Mouse (Mus musculus) gastrocnemius, postnatal 14 days (tissue): ENCODE results near the gene Apopt1. TPM values are rescaled to one million over a fixed set of nuclear protein-coding genes. Genes with fewer than 3 reads are reported as not detected.
A peak's percentile ranks its signal among the peaks of the same experiment; 100 is the strongest.

Experiments used
- DNase-seq: peaks from one replicate; pipeline ENCODE4 v3.0.0; 2021; ENCODE audit warnings: mixed read lengths
- intact Hi-C: fragments of 180-260 bp; cut with DNase I; formaldehyde crosslinking; loops from one replicate; pipeline ENCODE4 v1.15.1; 2025; ENCODE audit warnings: low total_unique reads
- long read RNA-seq, 2 experiments: library from polyadenylated mRNA; stranded (forward); transcript quantifications; one replicate each; pipeline ENCODE4 v2.0.0; 2021
- total RNA-seq, 2 experiments: library from RNA; stranded (reverse); gene quantifications; 2 replicates each; pipeline ENCODE4 v1.2.3; 2021

Gene Apopt1
- total RNA-seq = 10 to 100 TPM; 34.2 to 35.6 TPM
- long read RNA-seq, experiment 1, transcript Apopt1-201 (5 exons, 1,065 nt) = major isoform, 53 of 58 reads
- long read RNA-seq, experiment 1, partial matches to known transcripts = 3 of 58 reads
- long read RNA-seq, experiment 1, other reads (novel, unspliced or antisense) = 1 of 58 reads
- long read RNA-seq, experiment 2, transcript Apopt1-201 (5 exons, 1,065 nt) = major isoform, 44 of 50 reads
- long read RNA-seq, experiment 2, partial matches to known transcripts = 0 of 50 reads
- long read RNA-seq, experiment 2, other reads (novel, unspliced or antisense) = 5 of 50 reads

DNA sequence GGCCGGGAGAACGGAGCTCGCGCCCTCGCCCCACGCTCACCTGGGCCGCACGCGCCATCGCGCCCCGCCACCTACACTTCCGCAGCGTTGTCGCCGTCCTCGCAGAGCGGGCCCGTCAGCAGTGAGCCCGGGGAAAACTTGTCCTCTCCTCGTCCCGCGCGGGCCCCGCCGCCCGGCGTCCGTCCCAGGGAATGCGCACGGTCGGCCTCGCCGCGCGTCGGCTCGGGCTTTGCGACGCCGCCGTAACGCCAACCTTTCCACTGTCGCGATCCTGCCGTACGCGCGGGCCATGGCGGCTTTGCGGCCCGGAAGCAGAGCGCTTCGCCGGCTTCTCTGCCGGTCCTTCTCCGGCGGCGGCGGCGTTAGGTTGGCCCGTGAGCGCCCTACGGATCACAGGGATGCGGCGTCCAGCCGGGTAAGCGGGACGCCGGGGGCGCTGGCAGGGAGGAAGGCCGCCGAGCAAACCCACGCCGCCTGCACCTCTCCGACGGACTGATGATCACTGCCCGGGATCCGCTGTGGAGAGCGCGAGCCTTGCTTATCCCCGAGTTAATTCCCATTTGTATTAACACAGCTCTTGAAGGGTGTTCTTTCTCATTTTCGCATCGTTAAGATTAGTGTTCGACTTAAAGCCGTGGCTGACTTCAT is at the start of gene Apopt1, which contains the start of gene Bag5:
Apopt1 (plus strand) TSS at position 258 of the 648 bp plus-strand sequence.
Bag5 (minus strand) TSS at position 254 of the 648 bp plus-strand sequence.
- intact Hi-C loops = no loop called here
- DNase-seq = peak; percentile 92

- intact Hi-C loops = no loop called here
- peak; percentile 53 for DNase-seq
Measured at GRCm38 (mm10) chr12:111664144-111664634, 48.9 kb upstream of the Apopt1 start.

DNA sequence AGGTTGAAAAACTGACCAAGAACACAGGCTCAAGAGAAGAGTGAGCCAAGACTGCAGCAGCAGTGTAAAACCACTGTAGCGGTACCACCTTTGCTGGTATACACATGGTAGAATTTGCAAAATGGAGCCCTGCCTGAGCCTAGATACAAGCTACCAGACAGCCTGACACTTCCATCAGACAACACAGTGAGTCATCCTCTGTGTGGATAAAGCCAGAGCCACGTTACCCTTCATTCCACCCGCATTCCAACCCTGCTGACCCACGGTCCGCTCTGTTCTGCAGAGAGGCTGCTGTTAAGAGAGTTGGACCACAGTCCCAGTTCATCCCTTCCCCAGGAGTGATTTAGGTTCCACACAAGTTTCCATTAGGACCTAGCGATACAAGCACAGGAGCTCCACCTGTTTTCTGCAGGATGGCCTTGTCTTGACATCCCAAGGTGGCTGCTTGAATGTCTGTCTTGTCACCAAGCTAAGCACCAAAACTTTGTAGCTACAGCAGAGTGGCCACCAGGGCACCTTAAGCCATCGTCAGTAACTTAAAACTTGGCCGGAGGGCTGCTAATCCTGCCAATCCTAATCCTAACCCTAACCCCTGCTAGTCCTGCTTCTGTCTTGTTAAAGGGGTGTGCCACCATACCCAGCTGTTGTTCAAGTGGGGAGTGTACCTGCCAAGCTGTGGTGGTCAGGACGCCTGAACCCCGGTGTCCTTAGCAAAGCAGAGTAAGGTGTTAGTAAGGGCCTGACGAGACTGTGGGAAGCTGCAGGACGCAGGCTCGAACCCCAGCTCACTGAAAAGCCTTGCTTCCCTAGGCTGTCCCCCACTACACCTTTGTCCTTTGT is 47.8 kb upstream of the Apopt1 start:
- intact Hi-C loops = no loop called here

GRCm38 (mm10) chr12:111666380-111666779 is 46.7 kb upstream of the Apopt1 start:
- intact Hi-C loops = loop anchor here (2.0 kb wide), 1 partner anchor 66 kb away; no protein-coding TSS in a partner anchor
- no peak for DNase-seq

More for the DNA sequence above, 47.8 kb upstream of the Apopt1 start:
- no peak for DNase-seq

DNA sequence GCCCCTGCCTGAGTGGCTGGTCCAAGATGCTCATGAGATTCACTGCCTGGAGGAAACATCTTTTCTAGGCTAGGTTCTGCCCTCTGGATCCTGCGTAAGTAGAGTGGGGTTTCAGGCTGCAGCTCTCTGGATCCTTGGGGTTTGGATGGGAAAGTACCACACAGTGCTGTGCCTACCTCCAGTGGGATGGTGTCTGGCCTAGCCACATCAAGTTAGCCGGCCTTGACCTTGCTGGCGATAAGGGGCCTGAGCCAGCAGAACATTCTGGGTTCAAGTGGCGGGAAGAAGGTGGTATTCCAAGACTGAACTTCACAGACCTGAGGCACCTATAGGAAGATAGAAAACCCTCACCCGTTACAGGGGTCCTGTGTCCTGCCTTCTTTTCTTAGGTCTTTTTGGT is 45.6 kb upstream of the Apopt1 start:
- DNase-seq = no peak
- intact Hi-C loops = loop anchor here (2.0 kb wide), 1 partner anchor 65 kb away; no protein-coding TSS in a partner anchor

- intact Hi-C loops = no loop called here
- peak; percentile 96 for DNase-seq
Measured at GRCm38 (mm10) chr12:111668457-111668912, 44.6 kb upstream of the Apopt1 start.

- peak; percentile 44 for DNase-seq
- intact Hi-C loops = no loop called here
Measured at GRCm38 (mm10) chr12:111669000-111669788, 43.9 kb upstream of the Apopt1 start.

DNA sequence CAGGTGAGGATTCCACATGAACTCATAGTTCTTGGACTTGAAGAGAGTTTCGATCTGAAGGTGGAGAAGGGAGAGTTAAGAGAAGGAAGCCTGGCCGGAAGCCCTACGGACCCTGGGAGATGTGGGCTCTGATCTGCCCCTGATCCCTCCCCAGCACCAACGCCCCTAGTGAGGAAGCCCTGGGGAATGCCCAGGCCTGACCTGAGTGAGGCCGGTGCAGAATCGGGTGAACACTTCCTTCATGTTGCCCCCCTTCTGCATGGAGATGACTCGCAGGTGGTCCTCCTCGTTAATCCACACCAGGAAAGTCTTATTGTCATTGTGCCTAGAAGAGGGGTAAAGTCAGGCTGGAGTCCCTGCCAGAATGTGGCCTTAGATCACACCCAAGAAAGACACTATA is 43.1 kb upstream of the Apopt1 start:
- no peak for DNase-seq
- intact Hi-C loops = no loop called here

GRCm38 (mm10) chr12:111670371-111670971 is 42.6 kb upstream of the Apopt1 start:
- no peak for DNase-seq
- intact Hi-C loops = no loop called here

DNA sequence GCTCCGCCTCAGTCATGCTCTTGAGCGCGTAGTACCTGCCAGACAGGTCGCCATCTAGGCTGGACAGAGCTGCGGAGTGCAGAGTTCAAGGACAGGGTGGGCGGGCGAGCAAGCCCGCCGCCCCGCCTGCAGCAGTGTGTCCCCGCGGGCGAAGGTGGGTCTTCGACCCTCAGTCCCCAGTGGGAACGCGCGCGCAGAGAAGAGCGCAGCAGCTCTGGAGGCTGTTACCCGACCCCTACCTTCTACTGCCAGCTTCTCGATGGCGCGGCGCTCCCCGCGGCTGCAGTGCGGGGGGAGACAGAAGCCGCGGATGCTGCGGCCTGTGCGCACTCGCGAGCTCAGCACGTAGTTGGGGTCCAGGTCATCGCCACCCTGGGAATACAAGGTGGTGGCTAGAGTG is 42.1 kb upstream of the Apopt1 start:
- intact Hi-C loops = no loop called here

DNA sequence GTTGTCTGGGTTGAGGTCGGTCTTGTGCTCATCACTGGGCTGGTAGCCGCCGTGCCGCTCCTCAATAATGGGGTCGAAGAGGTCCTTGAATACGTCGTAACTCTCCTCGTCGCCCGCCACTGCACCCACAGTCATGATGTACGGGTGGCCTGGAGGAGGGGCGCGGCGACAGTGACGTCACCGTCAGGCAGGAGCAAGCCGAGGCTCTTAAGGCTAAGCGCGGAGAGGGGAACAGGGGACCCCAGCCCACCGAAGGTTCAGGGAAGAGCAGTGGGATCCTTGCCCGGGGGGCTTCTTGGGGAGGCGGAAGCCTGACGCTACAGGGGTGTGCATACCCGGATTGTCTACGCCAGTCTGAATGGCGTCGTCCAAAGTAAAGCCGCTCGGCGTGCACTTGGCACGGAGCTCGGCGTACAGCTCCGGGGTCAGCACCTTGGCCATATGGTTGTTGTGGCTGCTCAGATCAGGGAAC is 41.6 kb upstream of the Apopt1 start:
- peak; percentile 65 for DNase-seq
- intact Hi-C loops = no loop called here

More for the DNA sequence above, 42.1 kb upstream of the Apopt1 start:
- no peak for DNase-seq

- intact Hi-C loops = no loop called here
- DNase-seq = peak; percentile 81
Measured at GRCm38 (mm10) chr12:111672176-111672575, 40.9 kb upstream of the Apopt1 start, which contains the start of gene Ckb. Gene Ckb, minus strand, starts transcription at chr12:111672338.

GRCm38 (mm10) chr12:111672581-111672980 is 40.5 kb upstream of the Apopt1 start:
- no peak for DNase-seq
- intact Hi-C loops = no loop called here

GRCm38 (mm10) chr12:111674850-111675486 is 38.1 kb upstream of the Apopt1 start:
- DNase-seq = no peak
- intact Hi-C loops = no loop called here

DNA sequence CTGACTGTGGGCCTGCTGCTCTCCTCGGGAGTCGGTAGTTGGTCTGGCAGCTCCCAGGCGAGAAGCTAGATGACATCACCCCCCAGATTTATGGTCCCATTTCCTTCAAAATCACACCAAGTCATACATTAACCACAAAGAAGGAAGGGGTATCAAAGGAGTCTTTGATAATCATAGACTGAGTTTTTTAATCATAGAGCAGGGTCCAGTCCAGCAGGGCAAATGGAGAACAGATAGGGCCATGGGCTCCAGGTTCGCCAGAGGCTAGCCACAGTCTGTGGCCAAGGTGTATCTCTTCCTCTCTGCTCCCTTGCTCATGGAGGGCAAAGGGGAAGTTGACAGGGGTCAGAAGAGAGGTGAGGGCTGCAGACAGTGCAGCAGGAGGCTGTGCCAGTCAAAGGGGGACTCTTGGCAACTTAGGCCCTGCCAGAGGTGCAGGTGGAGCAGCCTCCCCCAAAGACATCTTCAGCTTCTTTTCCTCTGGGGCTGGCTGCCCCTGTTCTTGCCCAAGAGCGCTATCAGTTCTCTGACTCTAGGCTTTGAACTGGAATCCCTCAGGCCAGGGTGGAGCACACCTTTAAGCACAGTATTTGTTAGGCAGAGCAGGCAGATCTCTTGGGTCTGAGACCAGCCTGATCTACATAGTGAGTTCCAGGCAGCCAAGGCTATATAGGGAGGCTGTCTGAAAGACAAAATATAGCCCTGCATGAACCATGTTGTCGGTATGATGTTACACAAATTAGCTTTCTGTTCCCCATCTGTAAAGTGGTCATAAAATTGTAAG is 37.1 kb upstream of the Apopt1 start:
- intact Hi-C loops = no loop called here
- no peak for DNase-seq

DNA sequence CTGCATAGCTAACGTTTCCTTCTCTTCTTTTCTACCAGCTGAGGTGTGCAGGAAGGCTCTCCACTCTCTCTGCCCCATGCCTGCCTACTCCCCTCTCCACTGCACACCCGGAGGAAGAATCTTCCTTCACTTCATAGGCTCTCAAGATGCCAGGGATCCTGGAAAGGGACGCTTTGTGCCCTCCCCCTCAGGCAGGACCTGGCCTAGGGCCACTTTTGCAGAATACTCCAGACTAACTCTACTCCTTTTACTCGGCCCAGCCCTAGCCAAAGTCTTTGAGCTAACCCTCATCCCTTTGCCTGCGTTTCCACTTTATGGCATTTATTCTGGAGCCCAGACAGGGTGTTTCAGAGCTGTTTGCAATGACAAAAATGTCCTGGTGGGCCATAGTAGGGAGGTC is 35.6 kb upstream of the Apopt1 start:
- peak; percentile 53 for DNase-seq
- intact Hi-C loops = no loop called here
